Mouse (Mus musculus) neural tube, embryonic 12.5 days (tissue): Measurements from ENCODE around the gene Engase. TPM values are rescaled to one million over a fixed set of nuclear protein-coding genes. Genes with fewer than 3 reads are reported as not detected.

ENCODE experiments used
- ATAC-seq: fragments of 200-750 bp; cut with Nextera tagmentation; 2 replicates; pipeline ENCODE4 v1.8.0; 2017; ENCODE audit warnings: low read depth, mild to moderate bottlenecking, moderate TSS enrichment, moderate library complexity; ENCODE audit not compliant: low FRiP score
- H3K27ac ChIP-seq: fragments of 300-500 bp; sonication (generic); 2 replicates; pipeline ENCODE4 v1.5.1; 2016
- H3K27me3 ChIP-seq: fragments of 300-500 bp; sonication (generic); replicated peaks from 2 replicates; pipeline ENCODE4 v1.6.1; 2016; ENCODE audit warnings: mild to moderate bottlenecking
- H3K36me3 ChIP-seq: fragments of 300-500 bp; sonication (generic); 2 replicates; pipeline ENCODE4 v1.6.1; 2016; ENCODE audit warnings: mild to moderate bottlenecking
- H3K4me1 ChIP-seq: fragments of 300-500 bp; sonication (generic); 2 replicates; pipeline ENCODE4 v1.6.1; 2016
- H3K4me2 ChIP-seq: fragments of 300-500 bp; sonication (generic); replicated peaks from 2 replicates; pipeline ENCODE4 v1.6.1; 2016; ENCODE audit warnings: mild to moderate bottlenecking
- H3K4me3 ChIP-seq: fragments of 300-500 bp; sonication (generic); 2 replicates; pipeline ENCODE4 v1.5.1; 2016
- H3K9ac ChIP-seq: fragments of 300-500 bp; sonication (generic); 2 replicates; pipeline ENCODE4 v1.6.1; 2016; ENCODE audit warnings: mild to moderate bottlenecking
- H3K9me3 ChIP-seq: fragments of 300-500 bp; sonication (generic); 2 replicates; pipeline ENCODE4 v1.6.1; 2016; ENCODE audit warnings: mild to moderate bottlenecking
- WGBS: fragments of 180-500 bp; shearing (Covaris S2); methylation state at CpG from one replicate; pipeline ENCODE4 v1.1.7; 2016; 5-methylcytosine and 5-hydroxymethylcytosine counted together
- polyA plus RNA-seq: library from polyadenylated mRNA; unstranded; fragments of >200 nt; fragmentation: Nextera tagmentation; extraction: Ambion mirVana; gene quantifications from 2 replicates; pipeline ENCODE4 v1.2.1, GENCODE M21; 2016

The Engase gene
- 9.7 and 9.8 TPM in 2 replicates for polyA plus RNA-seq

- H3K27ac ChIP-seq, result no peak within 1 kb of the TSS
- peak; percentile 99 for ATAC-seq
- no peaks in the 10 kb centered on the region for H3K9me3 ChIP-seq
- under 1% methylated on average over 57 of the region's 57 CpGs for WGBS
- H3K4me2 ChIP-seq, result peak within 1 kb of the TSS; percentile 83
- no peaks in the 10 kb centered on the region for H3K36me3 ChIP-seq
- no peaks in the 10 kb centered on the region for H3K27me3 ChIP-seq
- H3K9ac ChIP-seq, result peak within 1 kb of the TSS; percentile 77
- H3K4me3 ChIP-seq, result peak within 1 kb of the TSS; percentile 74
- H3K4me1 ChIP-seq, result peaks cover 9% of the 10 kb centered on the region
Observed at GRCm38 (mm10) chr11:118476396-118477373, at the start of gene Engase. Engase (plus strand) TSS chr11:118476829.

- Histone ChIP-seq H3K9me3 (no peaks in the 10 kb centered on the region), H3K4me3 (no peak overlapping the region), H3K4me2 (peak overlapping the region; percentile 46), H3K27me3 (0 out of 2 replicates have a peak, but pooled peaks cover 5% of the 10 kb centered on the region), H3K36me3 (no peaks in the 10 kb centered on the region), H3K4me1 (peaks cover 27% of the 10 kb centered on the region), H3K27ac (no peak overlapping the region), H3K9ac (no peak overlapping the region)
- ATAC-seq, result no peak
- WGBS, result 48% methylated on average over 3 of the region's 3 CpGs
Observed at GRCm38 (mm10) chr11:118427266-118427779, 49.3 kb upstream of the Engase start.

- H3K27me3 ChIP-seq, result 0 out of 2 replicates have a peak, but pooled peaks cover 5% of the 10 kb centered on the region
- H3K36me3 ChIP-seq, result no peaks in the 10 kb centered on the region
- H3K4me3 ChIP-seq, result peak within 1 kb of the TSS; percentile 21; the same call in 1 of the 2 replicates
- H3K4me1 ChIP-seq, result peaks cover 27% of the 10 kb centered on the region
- no peak within 1 kb of the TSS for H3K27ac ChIP-seq
- 0 out of 2 replicates have a peak within 1 kb of the TSS, but pooled peaks have one; percentile 38 for H3K9ac ChIP-seq
- WGBS, result 7% methylated on average over 8 of the region's 8 CpGs
- peak within 1 kb of the TSS; percentile 46 for H3K4me2 ChIP-seq
- H3K9me3 ChIP-seq, result no peaks in the 10 kb centered on the region
- ATAC-seq, result no peak
Observed at GRCm38 (mm10) chr11:118427986-118428385, 48.6 kb upstream of the Engase start, which contains the start of gene C1qtnf1. C1qtnf1 (plus strand) TSS chr11:118428203.

- Histone ChIP-seq H3K9ac (0 out of 2 replicates have a peak overlapping the region, but pooled peaks have one; percentile 38), H3K4me3 (peak overlapping the region; percentile 21; the same call in 1 of the 2 replicates), H3K9me3 (no peaks in the 10 kb centered on the region), H3K27ac (no peak overlapping the region), H3K36me3 (no peaks in the 10 kb centered on the region), H3K4me2 (peak overlapping the region; percentile 46), H3K27me3 (0 out of 2 replicates have a peak, but pooled peaks cover 5% of the 10 kb centered on the region), H3K4me1 (peaks cover 26% of the 10 kb centered on the region)
- ATAC-seq, result no peak
- WGBS, result 13% methylated on average over 11 of the region's 11 CpGs
Observed at GRCm38 (mm10) chr11:118428460-118428868, 48.2 kb upstream of the Engase start.

- Histone ChIP-seq H3K27ac (no peak overlapping the region), H3K4me3 (no peak overlapping the region), H3K9me3 (no peaks in the 10 kb centered on the region), H3K36me3 (no peaks in the 10 kb centered on the region), H3K27me3 (0 out of 2 replicates have a peak, but pooled peaks cover 5% of the 10 kb centered on the region), H3K4me1 (peaks cover 25% of the 10 kb centered on the region), H3K9ac (no peak overlapping the region), H3K4me2 (peak overlapping the region; percentile 46)
- no peak for ATAC-seq
- 68% methylated on average over 8 of the region's 8 CpGs for whole genome bisulfite sequencing
Observed at GRCm38 (mm10) chr11:118428944-118429709, 47.5 kb upstream of the Engase start.

GRCm38 (mm10) chr11:118430291-118430885, 46.2 kb upstream of the Engase start:
- Histone ChIP-seq H3K4me2 (no peak overlapping the region), H3K4me1 (peaks cover 25% of the 10 kb centered on the region), H3K27ac (no peak overlapping the region), H3K36me3 (no peaks in the 10 kb centered on the region), H3K4me3 (no peak overlapping the region), H3K27me3 (0 out of 2 replicates have a peak, but pooled peaks cover 3% of the 10 kb centered on the region), H3K9ac (no peak overlapping the region), H3K9me3 (no peaks in the 10 kb centered on the region)
- ATAC-seq, result no peak
- 57% methylated on average over 4 of the region's 4 CpGs for WGBS

- no peaks in the 10 kb centered on the region for H3K36me3 ChIP-seq
- no peak overlapping the region for H3K9ac ChIP-seq
- WGBS, result 78% methylated on average over 16 of the region's 16 CpGs
- H3K4me2 ChIP-seq, result no peak overlapping the region
- no peak overlapping the region for H3K4me3 ChIP-seq
- H3K4me1 ChIP-seq, result peaks cover 26% of the 10 kb centered on the region
- no peak for ATAC-seq
- 0 out of 2 replicates have a peak, but pooled peaks cover 3% of the 10 kb centered on the region for H3K27me3 ChIP-seq
- H3K27ac ChIP-seq, result no peak overlapping the region
- H3K9me3 ChIP-seq, result no peaks in the 10 kb centered on the region
Observed at GRCm38 (mm10) chr11:118431100-118431948, 45.3 kb upstream of the Engase start.

GRCm38 (mm10) chr11:118433398-118433868, 43.2 kb upstream of the Engase start:
- Histone ChIP-seq H3K27me3 (0 out of 2 replicates have a peak, but pooled peaks cover 3% of the 10 kb centered on the region), H3K4me2 (0 out of 2 replicates have a peak overlapping the region, but pooled peaks have one; percentile 2), H3K4me3 (no peak overlapping the region), H3K9ac (no peak overlapping the region), H3K36me3 (no peaks in the 10 kb centered on the region), H3K9me3 (no peaks in the 10 kb centered on the region), H3K27ac (no peak overlapping the region), H3K4me1 (peaks cover 31% of the 10 kb centered on the region)
- WGBS, result 76% methylated on average over 10 of the region's 10 CpGs
- no peak for ATAC-seq

- Histone ChIP-seq H3K4me2 (0 out of 2 replicates have a peak overlapping the region, but pooled peaks have one; percentile 2), H3K27me3 (no peaks in the 10 kb centered on the region), H3K9me3 (no peaks in the 10 kb centered on the region), H3K4me3 (no peak overlapping the region), H3K9ac (no peak overlapping the region), H3K36me3 (no peaks in the 10 kb centered on the region), H3K4me1 (peaks cover 31% of the 10 kb centered on the region), H3K27ac (no peak overlapping the region)
- ATAC-seq, result no peak
- 50% methylated on average over 13 of the region's 13 CpGs for WGBS
Observed at GRCm38 (mm10) chr11:118434093-118434492, 42.5 kb upstream of the Engase start.

GRCm38 (mm10) chr11:118436471-118436935, 40.1 kb upstream of the Engase start:
- no peak overlapping the region for H3K4me3 ChIP-seq
- H3K4me2 ChIP-seq, result no peak overlapping the region
- H3K9ac ChIP-seq, result no peak overlapping the region
- 33% methylated on average over 6 of the region's 6 CpGs for WGBS
- no peaks in the 10 kb centered on the region for H3K36me3 ChIP-seq
- H3K27ac ChIP-seq, result no peak overlapping the region
- no peaks in the 10 kb centered on the region for H3K9me3 ChIP-seq
- ATAC-seq, result no peak
- no peaks in the 10 kb centered on the region for H3K27me3 ChIP-seq
- peaks cover 34% of the 10 kb centered on the region for H3K4me1 ChIP-seq
